Mouse (Mus musculus): ENCODE results near the gene Ecel1. TPM values are rescaled to one million over a fixed set of nuclear protein-coding genes. Genes with fewer than 3 reads are reported as not detected.

The Ecel1 gene
- polyA plus RNA-seq, 1 experiment from 2014 or later, result 35.5 TPM

DNA sequence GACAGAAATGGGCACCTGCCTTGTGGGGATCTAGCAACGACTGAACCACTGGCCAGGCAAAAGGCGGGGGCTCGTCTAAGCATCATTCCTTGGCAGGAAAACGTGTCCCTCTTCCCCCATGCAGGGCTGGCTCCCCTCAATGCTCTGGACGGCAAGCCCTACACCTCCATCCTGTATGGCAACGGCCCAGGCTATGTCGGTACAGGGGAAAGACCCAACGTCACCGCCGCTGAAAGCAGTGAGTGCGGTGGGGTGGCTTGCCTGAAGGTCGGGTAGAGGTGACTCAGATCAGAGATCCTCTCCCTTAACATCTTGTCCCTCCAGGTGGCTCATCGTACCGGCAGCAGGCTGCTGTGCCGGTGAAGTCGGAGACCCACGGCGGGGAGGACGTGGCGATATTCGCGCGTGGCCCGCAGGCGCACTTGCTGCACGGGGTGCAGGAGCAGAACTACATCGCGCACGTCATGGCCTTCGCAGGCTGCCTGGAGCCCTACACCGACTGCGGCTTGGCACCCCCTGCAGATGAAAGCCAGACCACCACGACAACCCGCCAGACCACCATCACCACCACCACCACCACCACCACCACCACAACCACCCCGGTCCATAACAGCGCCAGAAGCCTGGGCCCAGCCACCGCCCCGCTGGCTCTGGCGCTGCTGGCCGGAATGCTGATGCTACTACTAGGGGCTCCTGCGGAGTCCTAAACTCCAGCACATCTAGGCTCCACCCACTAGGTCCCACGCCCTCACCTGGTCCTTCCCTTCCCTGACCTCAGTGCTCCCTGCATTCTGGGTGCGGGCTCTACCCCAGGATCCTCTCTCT, 28.9 kb downstream of the Ecel1 start:
- Histone ChIP-seq H3K4me3 (peak overlapping the region; percentile 26), H3K4me1 (replicated peaks) (peaks cover 9% of the 10 kb centered on the region), H3K27me3 (peaks cover 43% of the 10 kb centered on the region), H3K27ac (no peak overlapping the region), H3K36me3 (no peaks in the 10 kb centered on the region), H3K9me3 (no peaks in the 10 kb centered on the region), H3K4me2 (peak overlapping the region; percentile 42), H3K9ac (peak overlapping the region; percentile 35; the same call in 1 of the 2 replicates)
- peak; percentile 43; the same call in 1 of the 2 replicates for ATAC-seq (ENCODE audit: low FRiP score)
- 9% methylated on average over 37 of the region's 43 CpGs for WGBS

DNA sequence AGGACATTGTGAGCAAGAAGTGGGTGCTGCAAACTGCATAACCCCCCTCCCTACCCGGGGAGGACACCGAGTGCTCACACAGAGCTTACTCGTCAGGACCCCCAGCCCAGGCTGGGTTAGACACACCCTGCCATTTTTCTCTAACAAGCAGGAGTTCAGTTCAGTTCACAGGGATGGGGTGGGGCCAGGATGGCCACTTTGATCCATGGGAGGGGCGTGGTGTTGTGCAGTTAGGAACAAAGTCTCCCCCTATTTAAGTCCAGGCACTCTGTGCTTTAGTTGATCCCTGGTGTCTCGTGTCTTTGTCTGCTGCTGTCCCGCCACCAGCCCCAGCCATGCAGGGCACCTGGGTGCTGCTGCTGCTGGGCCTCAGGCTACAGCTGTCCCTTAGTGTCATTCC, 31.6 kb downstream of the Ecel1 start, which contains the start of gene Akp3:
Gene Akp3, plus strand, starts transcription at position 301 of the 400 bp plus-strand sequence.
- no peak within 1 kb of the TSS for H3K27ac ChIP-seq
- H3K36me3 ChIP-seq, result no peaks in the 10 kb centered on the region
- peaks cover 46% of the 10 kb centered on the region for H3K27me3 ChIP-seq
- ATAC-seq (ENCODE audit: low FRiP score), result no peak
- 76% methylated on average over 6 of the region's 6 CpGs for WGBS
- H3K9me3 ChIP-seq, result no peaks in the 10 kb centered on the region
- no peak within 1 kb of the TSS for H3K9ac ChIP-seq
- H3K4me2 ChIP-seq, result no peak within 1 kb of the TSS
- H3K4me3 ChIP-seq, result no peak within 1 kb of the TSS
- H3K4me1 ChIP-seq (replicated peaks), result peaks cover 9% of the 10 kb centered on the region

- H3K4me3 ChIP-seq, result no peak overlapping the region
- no peaks in the 10 kb centered on the region for H3K27me3 ChIP-seq
- ATAC-seq (ENCODE audit: low FRiP score), result no peak
- H3K4me1 ChIP-seq (replicated peaks), result no peaks in the 10 kb centered on the region
- H3K4me2 ChIP-seq, result no peak overlapping the region
- no peaks in the 10 kb centered on the region for H3K36me3 ChIP-seq
- H3K9ac ChIP-seq, result no peak overlapping the region
- H3K9me3 ChIP-seq, result no peaks in the 10 kb centered on the region
- WGBS, result 74% methylated on average over 1 of the region's 1 CpGs
- no peak overlapping the region for H3K27ac ChIP-seq
Measured at GRCm38 (mm10) chr1:87114784-87115183, 41.5 kb downstream of the Ecel1 start.

- no peaks in the 10 kb centered on the region for H3K36me3 ChIP-seq
- H3K4me1 ChIP-seq (replicated peaks), result no peaks in the 10 kb centered on the region
- no peak overlapping the region for H3K27ac ChIP-seq
- H3K4me3 ChIP-seq, result no peak overlapping the region
- H3K9me3 ChIP-seq, result no peaks in the 10 kb centered on the region
- ATAC-seq (ENCODE audit: low FRiP score), result no peak
- no peaks in the 10 kb centered on the region for H3K27me3 ChIP-seq
- no peak overlapping the region for H3K9ac ChIP-seq
- 39% methylated on average over 9 of the region's 9 CpGs for WGBS
- H3K4me2 ChIP-seq, result no peak overlapping the region
Measured at GRCm38 (mm10) chr1:87111719-87112354, 44.5 kb downstream of the Ecel1 start.

DNA sequence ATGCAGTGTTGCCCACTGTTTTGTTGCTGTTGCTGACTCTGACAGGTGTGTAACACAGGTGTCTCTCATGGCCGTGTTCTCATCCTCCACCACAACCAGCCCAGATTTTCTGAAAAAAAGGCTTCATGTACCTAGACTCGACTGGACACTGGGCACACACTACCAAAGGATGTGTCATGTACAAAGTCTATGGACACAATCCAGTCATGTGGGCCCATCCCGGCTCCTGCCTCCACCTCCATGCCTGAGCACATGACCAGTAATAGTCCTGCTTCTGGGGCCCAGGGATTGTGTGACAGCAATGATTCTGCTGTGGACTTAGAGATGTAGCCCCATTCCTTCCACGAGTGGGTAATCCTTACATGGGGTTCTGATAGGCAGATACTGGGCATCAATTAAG, 47.8 kb downstream of the Ecel1 start:
- Histone ChIP-seq H3K4me2 (no peak overlapping the region), H3K9me3 (no peaks in the 10 kb centered on the region), H3K9ac (no peak overlapping the region), H3K4me1 (replicated peaks) (no peaks in the 10 kb centered on the region), H3K27ac (no peak overlapping the region), H3K36me3 (no peaks in the 10 kb centered on the region), H3K4me3 (no peak overlapping the region), H3K27me3 (no peaks in the 10 kb centered on the region)
- WGBS, result 89% methylated on average over 4 of the region's 4 CpGs
- no peak for ATAC-seq (ENCODE audit: low FRiP score)

DNA sequence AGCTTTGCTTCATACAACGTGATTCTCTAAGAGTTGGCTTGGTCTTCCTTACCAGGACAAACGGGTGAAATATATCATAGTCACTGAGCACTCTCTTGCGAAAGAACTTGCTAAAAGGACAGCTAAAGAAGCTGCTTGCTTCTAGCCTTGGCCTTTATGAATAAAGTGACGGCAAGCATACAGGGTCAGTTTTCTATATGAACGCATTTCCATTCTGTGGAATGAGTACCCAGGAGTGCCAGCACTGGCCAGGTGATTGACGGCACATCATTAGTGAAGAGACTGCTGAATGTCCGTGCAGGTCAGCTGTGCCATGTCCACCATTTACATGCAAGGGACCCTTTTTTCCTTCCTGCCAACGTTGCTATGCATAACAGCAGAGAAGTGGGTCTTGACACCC, 49.8 kb downstream of the Ecel1 start:
- ATAC-seq (ENCODE audit: low FRiP score), result no peak
- H3K27me3 ChIP-seq, result no peaks in the 10 kb centered on the region
- WGBS, result 80% methylated on average over 8 of the region's 8 CpGs

GRCm38 (mm10) chr1:87103936-87104335, 52.4 kb downstream of the Ecel1 start:
- Histone ChIP-seq H3K4me2 (no peak overlapping the region), H3K4me3 (no peak overlapping the region), H3K36me3 (no peaks in the 10 kb centered on the region), H3K9me3 (no peaks in the 10 kb centered on the region), H3K27me3 (peaks cover 10% of the 10 kb centered on the region), H3K27ac (no peak overlapping the region), H3K4me1 (replicated peaks) (no peaks in the 10 kb centered on the region), H3K9ac (no peak overlapping the region)
- ATAC-seq (ENCODE audit: low FRiP score), result no peak
- WGBS, result 58% methylated on average over 1 of the region's 1 CpGs

More for the DNA sequence above, 49.8 kb downstream of the Ecel1 start:
- no peak overlapping the region for H3K4me3 ChIP-seq
- H3K27ac ChIP-seq, result no peak overlapping the region
- no peaks in the 10 kb centered on the region for H3K9me3 ChIP-seq
- H3K36me3 ChIP-seq, result no peaks in the 10 kb centered on the region
- H3K4me1 ChIP-seq (replicated peaks), result no peaks in the 10 kb centered on the region
- no peak overlapping the region for H3K9ac ChIP-seq
- H3K4me2 ChIP-seq, result no peak overlapping the region

GRCm38 (mm10) chr1:87102114-87102513, 54.2 kb downstream of the Ecel1 start:
- 85% methylated on average over 3 of the region's 3 CpGs for WGBS
- Histone ChIP-seq H3K4me1 (replicated peaks) (peaks cover 6% of the 10 kb centered on the region), H3K9me3 (no peaks in the 10 kb centered on the region), H3K4me2 (no peak overlapping the region), H3K27ac (no peak overlapping the region), H3K4me3 (no peak overlapping the region), H3K9ac (no peak overlapping the region), H3K27me3 (peaks cover 17% of the 10 kb centered on the region), H3K36me3 (no peaks in the 10 kb centered on the region)
- ATAC-seq (ENCODE audit: low FRiP score), result no peak

- no peaks in the 10 kb centered on the region for H3K36me3 ChIP-seq
- no peak within 1 kb of the TSS for H3K9ac ChIP-seq
- WGBS, result 86% methylated on average over 1 of the region's 1 CpGs
- ATAC-seq (ENCODE audit: low FRiP score), result no peak
- no peak within 1 kb of the TSS for H3K4me3 ChIP-seq
- peaks cover 23% of the 10 kb centered on the region for H3K27me3 ChIP-seq
- no peaks in the 10 kb centered on the region for H3K9me3 ChIP-seq
- H3K27ac ChIP-seq, result no peak within 1 kb of the TSS
- H3K4me1 ChIP-seq (replicated peaks), result peaks cover 6% of the 10 kb centered on the region
- H3K4me2 ChIP-seq, result no peak within 1 kb of the TSS
Measured at GRCm38 (mm10) chr1:87101411-87101810, 54.9 kb downstream of the Ecel1 start, which contains the start of gene Alpi. Gene Alpi, minus strand, starts transcription at chr1:87101606.

GRCm38 (mm10) chr1:87098358-87098975, 57.9 kb downstream of the Ecel1 start:
- Histone ChIP-seq H3K36me3 (no peaks in the 10 kb centered on the region), H3K27ac (no peak overlapping the region), H3K9ac (no peak overlapping the region), H3K4me3 (no peak overlapping the region), H3K9me3 (no peaks in the 10 kb centered on the region), H3K4me2 (peak overlapping the region; percentile 37), H3K27me3 (peaks cover 24% of the 10 kb centered on the region), H3K4me1 (replicated peaks) (peaks cover 6% of the 10 kb centered on the region)
- ATAC-seq (ENCODE audit: low FRiP score), result 0 out of 2 replicates have a peak, but pooled peaks have one; percentile 65
- 15% methylated on average over 30 of the region's 30 CpGs for WGBS
